Mouse (Mus musculus): ENCODE results near the gene Nup62.
"Not testable (repeated sequence)": the region's sequence is repeated elsewhere in the genome, so short reads cannot be mapped to it uniquely, and the experiment has no call there.

Gene Nup62

DNA sequence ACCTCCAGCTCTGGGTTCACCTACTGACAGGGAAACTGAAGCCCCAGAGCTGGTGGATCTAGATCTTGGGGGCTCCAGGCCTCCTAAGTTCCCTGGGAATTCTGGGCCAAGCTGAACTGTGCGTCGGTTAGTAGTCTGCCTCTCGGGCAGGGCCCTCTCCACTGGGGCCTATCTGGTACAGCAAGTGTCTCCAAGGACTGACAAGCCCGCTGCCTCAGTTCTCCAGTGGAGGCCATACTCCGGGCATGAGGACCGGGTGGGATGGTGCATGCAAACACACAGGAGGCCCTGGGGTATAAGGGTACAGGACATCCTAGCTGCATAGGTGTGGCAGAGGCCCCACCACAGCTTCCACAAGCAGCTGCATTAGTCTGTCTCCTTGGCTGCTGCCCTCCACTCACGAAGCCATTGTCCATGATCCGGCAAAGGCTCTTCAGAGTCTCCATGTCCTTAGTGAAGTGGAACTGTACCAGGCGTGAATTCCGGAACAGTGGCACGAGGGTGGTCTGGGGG, 48.1 kb downstream of the Nup62 start:
- no peak for DNase-seq (ENCODE audit: low spot score in 2 of 2)

DNA sequence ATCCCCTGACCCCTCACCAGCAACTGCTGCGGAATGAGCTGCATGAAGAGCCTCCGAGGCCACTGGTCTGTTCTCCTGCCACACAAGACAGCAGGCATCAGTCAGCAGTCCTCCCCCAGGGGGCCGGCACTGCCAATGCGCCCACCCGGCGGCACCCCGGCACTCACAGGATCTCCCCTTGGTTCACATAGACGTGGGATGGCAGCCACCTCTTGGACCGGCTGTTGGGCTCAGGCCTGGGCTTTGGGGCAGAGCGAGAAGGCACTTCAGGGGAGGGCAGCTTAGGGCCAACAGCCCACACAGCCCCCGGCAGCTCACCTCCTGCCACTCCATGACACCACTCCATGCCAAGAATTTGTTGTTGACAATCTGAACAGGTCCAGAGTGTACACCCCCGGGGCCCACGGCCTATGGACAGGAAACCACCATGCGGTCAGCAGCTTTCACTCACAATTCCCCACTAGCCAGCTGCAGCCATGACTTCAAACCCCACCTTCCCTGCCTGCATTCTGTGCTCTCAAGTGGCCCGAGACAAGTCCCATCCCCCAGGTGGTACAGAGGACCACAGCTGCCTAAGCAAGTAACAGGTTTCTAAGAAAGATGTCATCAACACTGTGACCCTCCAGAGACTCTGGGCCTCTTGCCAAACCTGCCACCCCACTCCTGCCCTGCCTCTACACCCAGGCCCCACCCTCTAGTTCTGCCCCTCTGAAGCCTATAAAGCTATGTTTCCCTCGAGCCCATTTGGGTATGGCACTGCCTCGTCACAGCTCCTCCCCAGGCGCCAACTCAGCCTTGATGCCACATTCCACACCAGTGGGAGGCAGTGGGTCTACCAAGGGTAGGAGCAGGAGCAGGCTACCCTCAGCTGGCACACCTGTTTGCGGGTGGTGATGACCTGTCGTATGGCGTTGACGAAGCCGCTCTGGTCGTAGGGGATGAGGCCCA, 49.0 kb downstream of the Nup62 start:
- no peak for DNase-seq (ENCODE audit: low spot score in 2 of 2)

DNA sequence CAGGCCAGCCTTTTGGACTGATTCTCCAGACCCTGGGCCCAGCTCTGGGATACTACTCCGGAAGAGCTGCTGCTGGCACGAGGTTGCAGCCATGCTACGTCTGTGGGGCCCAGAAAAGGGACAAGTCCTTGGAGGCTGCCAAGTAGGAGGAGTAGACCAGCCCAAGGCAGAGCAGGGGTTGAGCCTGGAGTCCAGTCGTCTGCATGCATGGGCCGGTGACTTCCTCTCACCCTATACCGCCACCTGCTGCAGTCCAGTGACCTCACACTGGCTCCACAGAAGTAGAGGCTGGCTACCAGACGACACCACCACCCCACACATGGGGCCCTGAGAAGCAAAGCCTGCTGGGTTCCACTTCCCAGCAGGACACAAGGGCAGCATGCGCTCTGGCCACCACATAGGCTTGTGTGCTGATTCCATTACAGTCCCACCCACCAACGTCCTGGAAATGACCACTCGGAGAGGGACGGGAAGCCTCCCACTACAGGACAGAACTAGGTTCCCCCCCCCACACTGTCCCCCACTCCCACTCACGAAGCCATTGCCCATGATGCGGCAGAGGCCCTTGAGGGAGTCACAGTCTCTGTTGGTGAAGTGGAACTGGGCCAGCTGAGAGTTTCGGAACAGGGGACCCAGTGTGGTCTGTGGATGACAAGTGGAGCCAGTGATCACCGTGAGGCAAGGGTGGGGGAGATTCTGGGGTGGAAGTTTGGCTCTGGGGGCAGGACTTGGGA, 50.6 kb downstream of the Nup62 start:
- peak in 1 of 2 experiments; percentile 64 for DNase-seq (ENCODE audit: low spot score in 2 of 2)

DNA sequence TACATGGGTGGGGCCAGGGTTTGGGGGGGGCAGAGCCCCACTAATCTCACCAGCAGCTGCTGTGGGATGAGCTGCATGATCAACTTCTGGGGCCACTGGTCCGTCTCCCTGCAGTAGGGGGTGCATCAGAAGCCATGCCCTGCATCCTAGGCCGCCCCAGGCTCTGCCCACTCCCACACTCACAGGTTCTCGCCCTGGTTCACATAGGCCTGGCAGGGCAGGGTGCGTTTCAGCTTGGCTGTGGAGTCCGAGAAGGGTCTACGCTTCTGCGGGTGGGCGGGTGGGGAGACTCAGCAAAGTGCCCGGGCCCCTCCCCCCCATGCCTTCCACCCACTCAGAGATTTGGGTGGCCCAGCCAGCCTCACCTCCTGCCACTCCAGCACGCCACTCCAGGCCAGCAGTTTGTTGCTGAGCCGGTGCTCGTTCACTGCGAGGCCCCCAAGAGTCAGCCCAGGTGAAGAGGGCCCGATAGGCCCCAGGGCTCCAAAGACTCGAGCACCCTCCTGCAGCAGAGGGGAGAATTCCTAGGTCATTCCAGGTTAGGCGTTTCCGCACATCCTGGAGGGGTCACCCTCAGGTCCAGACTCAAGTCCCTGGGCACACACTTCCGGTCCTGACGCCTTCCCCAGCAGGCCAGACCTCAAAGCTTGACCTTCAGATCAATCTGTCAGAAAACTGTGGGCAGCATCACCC, 51.3 kb downstream of the Nup62 start:
- no peak for DNase-seq (ENCODE audit: low spot score in 2 of 2)

DNA sequence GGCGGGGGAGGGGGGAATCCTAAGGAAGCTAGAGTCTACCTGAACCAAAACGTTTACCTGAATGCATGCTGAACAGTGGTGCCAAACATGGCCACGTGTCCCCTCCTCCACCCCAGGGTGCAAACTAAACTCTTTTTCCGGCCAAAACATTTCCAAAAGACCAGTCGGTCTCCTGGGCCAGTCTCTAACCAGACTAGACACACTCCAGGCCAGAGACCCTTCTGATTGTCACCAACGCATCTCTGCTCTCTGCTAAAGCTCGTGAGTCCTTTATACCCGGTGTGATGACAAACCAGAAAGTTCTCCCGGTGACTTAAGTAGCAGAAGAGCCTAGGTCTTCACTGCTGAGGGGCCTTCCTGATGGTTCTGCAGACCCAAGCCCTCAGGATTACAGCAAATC, 51.9 kb downstream of the Nup62 start:
- no peak for DNase-seq (ENCODE audit: low spot score in 2 of 2)

DNA sequence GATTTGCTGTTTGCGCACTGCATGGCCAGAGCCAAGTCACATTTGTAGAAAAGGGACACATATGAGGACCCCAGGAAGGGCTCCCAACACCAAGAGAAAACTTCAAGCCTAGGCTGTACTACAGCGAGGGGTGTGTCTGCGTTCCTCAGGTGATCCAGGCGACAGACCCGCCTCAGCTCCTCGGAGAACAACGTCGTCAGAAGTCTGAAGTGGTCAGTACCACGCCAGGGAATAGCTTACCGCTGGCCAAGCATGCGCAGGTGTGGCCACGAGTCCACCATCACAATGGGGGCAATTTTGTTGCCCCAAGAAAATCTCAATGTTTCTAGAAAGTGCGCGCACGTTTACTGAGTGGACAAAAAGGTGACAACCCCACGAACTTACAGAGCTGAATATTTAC, 52.6 kb downstream of the Nup62 start:
- DNase-seq (ENCODE audit: low spot score in 2 of 2): peak in 1 of 2 experiments; percentile 45

DNA sequence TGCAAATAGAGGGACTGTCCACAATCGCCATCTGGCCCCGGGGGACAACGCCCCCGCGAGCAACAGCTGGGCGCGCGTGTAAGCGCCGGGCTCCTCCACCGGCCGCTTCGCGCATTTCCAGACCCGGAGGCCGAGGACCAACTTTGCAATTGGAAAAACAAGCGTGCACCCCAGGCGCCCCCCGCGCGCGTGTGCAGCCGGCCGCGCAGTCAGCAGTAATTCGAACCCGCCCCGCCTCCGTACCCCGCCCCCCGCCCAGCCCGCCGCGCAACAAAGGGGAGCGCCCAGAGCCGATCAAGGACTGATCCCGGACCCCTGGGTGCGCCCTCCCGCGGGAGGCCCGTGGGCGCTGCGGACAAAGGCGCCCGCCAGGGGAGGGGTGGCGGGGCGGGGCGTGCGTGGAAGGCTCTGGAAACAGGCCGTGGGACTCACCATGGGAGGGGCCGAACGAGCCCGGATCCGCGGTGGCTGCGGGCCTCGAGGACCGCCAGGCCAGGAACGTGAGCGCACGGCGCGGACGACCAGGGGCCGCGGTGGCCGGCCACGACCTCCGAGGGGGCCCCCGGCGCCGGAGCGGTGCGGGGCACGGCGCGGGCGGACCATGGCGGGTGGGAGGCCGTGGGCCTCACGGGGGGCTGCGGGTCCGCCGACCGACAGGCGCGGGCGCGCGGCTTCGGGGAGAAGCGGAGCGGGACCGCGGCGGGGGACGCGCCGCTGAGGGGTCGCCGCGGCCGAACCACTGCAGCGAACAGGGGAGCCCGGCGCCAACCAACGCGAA, 53.2 kb downstream of the Nup62 start:
- peak; percentile 70 to 74 for DNase-seq (ENCODE audit: low spot score in 2 of 2)

DNA sequence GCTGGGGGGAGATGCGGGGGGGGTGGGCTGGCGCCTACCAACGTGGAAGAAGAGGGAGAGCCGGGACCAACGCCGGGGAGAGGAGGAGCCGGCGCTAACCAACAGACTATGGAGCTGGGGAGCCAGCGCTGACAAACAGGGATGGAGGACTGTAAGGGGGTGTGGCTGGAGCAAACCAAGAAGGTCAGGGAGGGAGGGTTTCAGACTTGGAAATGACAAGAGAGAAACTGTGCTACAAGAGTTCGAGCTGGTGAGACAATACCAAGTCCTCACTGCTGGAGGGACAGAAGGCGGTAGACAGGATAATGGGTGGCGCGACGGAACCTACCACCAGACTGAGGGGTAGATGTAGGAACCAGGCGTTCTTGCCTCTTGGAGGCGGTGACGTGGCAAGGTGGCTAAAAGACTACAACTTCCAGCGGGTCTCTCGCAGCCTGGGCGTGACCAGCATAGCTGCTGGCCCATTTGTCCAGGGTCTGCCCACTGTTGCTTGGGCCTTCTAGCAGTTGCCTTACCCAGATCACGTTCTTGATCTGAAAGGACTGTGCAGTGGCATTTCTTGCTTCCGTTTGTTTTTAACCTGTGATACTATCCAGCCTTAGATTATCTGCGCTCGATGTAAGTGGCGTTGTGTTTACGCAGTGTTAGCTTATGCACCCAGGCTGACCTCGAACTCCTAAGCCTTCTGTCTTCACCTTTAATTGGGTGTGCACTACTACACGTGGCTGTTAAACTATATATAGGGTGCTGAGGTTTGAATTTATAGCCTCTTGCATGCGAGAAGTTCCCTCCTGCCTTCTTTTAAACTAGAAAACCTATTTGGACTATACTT, 54.0 kb downstream of the Nup62 start, which contains the start of gene Ptov1:
Ptov1 (minus strand) TSS at position 92 of the 832 bp plus-strand sequence.
- DNase-seq (ENCODE audit: low spot score in 2 of 2): peak; percentile 97 to 99

DNA sequence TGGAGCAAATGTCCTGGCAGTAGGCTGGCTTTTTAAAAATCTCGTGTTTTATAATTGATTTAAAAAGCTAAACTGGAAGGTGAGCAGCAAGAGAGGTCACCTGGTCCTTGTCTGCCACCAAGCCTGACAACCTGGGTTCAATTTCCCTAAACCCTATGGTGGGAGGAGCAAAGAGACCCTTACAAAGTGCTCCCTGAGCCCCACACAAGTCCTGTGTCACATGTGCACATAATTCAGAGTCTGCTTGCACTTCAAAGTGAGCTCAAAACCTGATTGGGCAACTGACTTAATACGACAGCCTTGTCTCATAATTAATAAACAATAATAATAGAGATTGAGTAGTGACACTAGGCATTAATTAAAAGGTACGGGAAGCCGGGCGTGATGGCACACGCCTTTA, 54.7 kb downstream of the Nup62 start:
- no peak for DNase-seq (ENCODE audit: low spot score in 2 of 2)

DNA sequence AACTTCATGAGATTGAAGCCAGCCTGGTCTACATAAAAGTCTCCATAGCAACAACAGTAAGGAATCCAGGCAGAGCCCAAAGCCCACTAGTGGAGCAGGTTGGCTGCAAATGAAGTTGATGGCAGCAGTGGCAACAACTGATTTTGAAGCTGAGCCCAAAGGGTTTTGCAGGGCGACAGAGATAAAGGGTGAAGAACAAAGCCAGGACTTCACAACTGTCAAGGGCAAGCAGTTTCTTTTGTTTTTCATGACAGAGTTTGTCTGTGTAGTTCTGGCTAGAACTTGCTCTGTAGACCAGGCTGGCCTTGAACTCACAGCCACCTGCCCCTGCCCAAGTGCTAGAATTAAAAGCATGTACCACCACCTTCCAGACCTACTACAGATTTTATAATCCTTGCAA, 55.3 kb downstream of the Nup62 start:
- DNase-seq (ENCODE audit: low spot score in 2 of 2): no peak

DNA sequence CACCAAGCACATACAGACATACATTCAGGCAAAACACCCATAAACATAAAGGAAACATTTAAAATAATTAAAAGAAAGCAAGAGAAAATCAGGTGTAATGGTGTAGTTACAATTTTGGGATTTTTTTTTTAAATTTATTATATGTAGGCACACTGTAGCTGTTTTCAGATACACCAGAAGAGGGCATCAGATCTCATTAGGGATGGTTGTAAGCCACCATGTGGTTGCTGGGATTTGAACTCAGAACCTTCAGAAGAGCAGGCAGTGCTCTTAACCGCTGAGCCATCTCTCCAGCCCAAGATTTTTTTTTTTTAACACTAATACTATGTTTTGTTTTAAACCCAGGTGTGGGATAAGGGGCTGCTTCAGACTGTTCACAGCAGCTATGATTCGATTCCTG, 55.9 kb downstream of the Nup62 start:
- not testable (repeated sequence) for DNase-seq (ENCODE audit: low spot score in 2 of 2)

DNA sequence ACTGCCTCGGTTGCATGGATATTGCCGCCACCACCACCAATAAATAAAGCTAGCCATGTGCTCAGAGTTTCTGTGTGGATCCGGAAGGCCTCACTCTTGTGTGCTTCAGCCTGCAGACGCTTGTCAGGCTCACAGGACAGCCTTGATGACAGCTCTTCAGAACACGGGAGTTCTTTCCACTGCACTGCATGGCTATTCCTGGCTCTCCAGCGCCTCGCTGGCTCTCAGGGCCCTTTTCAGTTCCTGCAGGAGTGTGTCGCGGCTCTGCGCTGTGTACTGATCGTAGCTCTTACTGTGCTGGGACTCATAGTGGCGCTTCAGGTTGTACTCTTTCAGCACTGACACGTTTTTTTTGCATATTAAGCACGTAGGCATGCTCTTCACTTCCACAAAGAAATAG, 61.9 kb downstream of the Nup62 start:
- no peak for DNase-seq (ENCODE audit: low spot score in 2 of 2)
